Mouse (Mus musculus): ENCODE results near the gene Abl1. TPM values are rescaled to one million over a fixed set of nuclear protein-coding genes. Genes with fewer than 3 reads are reported as not detected.
A peak's percentile ranks its signal among the peaks of the same experiment; 100 is the strongest.

Abl1 gene
- polyA plus RNA-seq, 1 experiment, result 44.8 TPM

GRCm38 (mm10) chr2:31681731-31682235 is 6.4 kb upstream of the Abl1 start:
- peaks cover 13% of the 10 kb centered on the region for H3K9me3 ChIP-seq (replicated peaks; ENCODE audit: control insufficient read depth, insufficient read depth, low read length, poor library complexity, severe bottlenecking)

GRCm38 (mm10) chr2:31683666-31684065 is 4.5 kb upstream of the Abl1 start:
- Histone ChIP-seq H3K4me1 (ENCODE audit: control insufficient read depth, insufficient read depth, low read length) (peaks cover 1% of the 10 kb centered on the region), H3K4me3 (ENCODE audit: low read depth, low read length) (no peak overlapping the region), H3K27me3 (ENCODE audit: control insufficient read depth, insufficient read depth, low read length, poor library complexity, severe bottlenecking) (no peaks in the 10 kb centered on the region), H3K9me3 (replicated peaks; ENCODE audit: control insufficient read depth, insufficient read depth, low read length, poor library complexity, severe bottlenecking) (peaks cover 13% of the 10 kb centered on the region), H3K36me3 (ENCODE audit: control insufficient read depth, insufficient read depth, low read length, poor library complexity, severe bottlenecking) (peaks cover 21% of the 10 kb centered on the region), H3K9ac (ENCODE audit: low read depth, poor library complexity, severe bottlenecking) (no peak overlapping the region), H3K27ac (ENCODE audit: insufficient read depth, low read length) (no peak overlapping the region)
- no peak for TF ChIP-seq POLR2A (IDR thresholded peaks at IDR 0.05; ENCODE audit: insufficient read depth, low read length)
- TF ChIP-seq CTCF (IDR thresholded peaks at IDR 0.05; ENCODE audit: low read depth, low read length), result peak; percentile 21

More at GRCm38 (mm10) chr2:31681731-31682235, 6.4 kb upstream of the Abl1 start:
- H3K4me3 ChIP-seq (ENCODE audit: low read depth, low read length), result no peak overlapping the region
- no peak overlapping the region for H3K9ac ChIP-seq (ENCODE audit: low read depth, poor library complexity, severe bottlenecking)
- H3K27me3 ChIP-seq (ENCODE audit: control insufficient read depth, insufficient read depth, low read length, poor library complexity, severe bottlenecking), result no peaks in the 10 kb centered on the region
- no peak overlapping the region for H3K27ac ChIP-seq (ENCODE audit: insufficient read depth, low read length)
- peaks cover 38% of the 10 kb centered on the region for H3K36me3 ChIP-seq (ENCODE audit: control insufficient read depth, insufficient read depth, low read length, poor library complexity, severe bottlenecking)
- H3K4me1 ChIP-seq (ENCODE audit: control insufficient read depth, insufficient read depth, low read length), result no peaks in the 10 kb centered on the region
- TF ChIP-seq EP300 (IDR thresholded peaks at IDR 0.05; ENCODE audit: insufficient read depth, low read depth, low read length), result no peak
- no peak for TF ChIP-seq CTCF (IDR thresholded peaks at IDR 0.05; ENCODE audit: low read depth, low read length)
- no peak for TF ChIP-seq POLR2A (IDR thresholded peaks at IDR 0.05; ENCODE audit: insufficient read depth, low read length)

- peak overlapping the region; percentile 84 for H3K4me3 ChIP-seq (ENCODE audit: low read depth, low read length)
- peaks cover 1% of the 10 kb centered on the region for H3K4me1 ChIP-seq (ENCODE audit: control insufficient read depth, insufficient read depth, low read length)
- no peaks in the 10 kb centered on the region for H3K36me3 ChIP-seq (ENCODE audit: control insufficient read depth, insufficient read depth, low read length, poor library complexity, severe bottlenecking)
- TF ChIP-seq EP300 (IDR thresholded peaks at IDR 0.05; ENCODE audit: insufficient read depth, low read depth, low read length), result no peak
- no peak for TF ChIP-seq CTCF (IDR thresholded peaks at IDR 0.05; ENCODE audit: low read depth, low read length)
- TF ChIP-seq POLR2A (IDR thresholded peaks at IDR 0.05; ENCODE audit: insufficient read depth, low read length), result no peak
- no peak overlapping the region for H3K27ac ChIP-seq (ENCODE audit: insufficient read depth, low read length)
- 0 out of 2 replicates have a peak, but pooled peaks cover 2% of the 10 kb centered on the region for H3K9me3 ChIP-seq (replicated peaks; ENCODE audit: control insufficient read depth, insufficient read depth, low read length, poor library complexity, severe bottlenecking)
- peak overlapping the region; percentile 94 for H3K9ac ChIP-seq (ENCODE audit: low read depth, poor library complexity, severe bottlenecking)
- H3K27me3 ChIP-seq (ENCODE audit: control insufficient read depth, insufficient read depth, low read length, poor library complexity, severe bottlenecking), result no peaks in the 10 kb centered on the region
These were observed 869 bp downstream of the Abl1 start for GRCm38 (mm10) chr2:31689045-31689444.

- Histone ChIP-seq H3K27me3 (ENCODE audit: control insufficient read depth, insufficient read depth, low read length, poor library complexity, severe bottlenecking) (no peaks in the 10 kb centered on the region), H3K36me3 (ENCODE audit: control insufficient read depth, insufficient read depth, low read length, poor library complexity, severe bottlenecking) (no peaks in the 10 kb centered on the region), H3K4me3 (ENCODE audit: low read depth, low read length) (0 out of 2 replicates have a peak overlapping the region, but pooled peaks have one; percentile 14), H3K9ac (ENCODE audit: low read depth, poor library complexity, severe bottlenecking) (peak overlapping the region; percentile 94; the same call in 1 of the 2 replicates), H3K4me1 (ENCODE audit: control insufficient read depth, insufficient read depth, low read length) (peaks cover 1% of the 10 kb centered on the region), H3K9me3 (replicated peaks; ENCODE audit: control insufficient read depth, insufficient read depth, low read length, poor library complexity, severe bottlenecking) (0 out of 2 replicates have a peak, but pooled peaks cover 2% of the 10 kb centered on the region), H3K27ac (ENCODE audit: insufficient read depth, low read length) (no peak overlapping the region)
- TF ChIP-seq EP300 (IDR thresholded peaks at IDR 0.05; ENCODE audit: insufficient read depth, low read depth, low read length) (no peak), POLR2A (IDR thresholded peaks at IDR 0.05; ENCODE audit: insufficient read depth, low read length) (no peak), CTCF (IDR thresholded peaks at IDR 0.05; ENCODE audit: low read depth, low read length) (no peak)
These were observed 1.9 kb downstream of the Abl1 start for GRCm38 (mm10) chr2:31690063-31690462.

GRCm38 (mm10) chr2:31698209-31698608 is 10.0 kb downstream of the Abl1 start:
- Histone ChIP-seq H3K9me3 (replicated peaks; ENCODE audit: control insufficient read depth, insufficient read depth, low read length, poor library complexity, severe bottlenecking) (no peaks in the 10 kb centered on the region), H3K9ac (ENCODE audit: low read depth, poor library complexity, severe bottlenecking) (no peak overlapping the region), H3K4me1 (ENCODE audit: control insufficient read depth, insufficient read depth, low read length) (no peaks in the 10 kb centered on the region), H3K27me3 (ENCODE audit: control insufficient read depth, insufficient read depth, low read length, poor library complexity, severe bottlenecking) (no peaks in the 10 kb centered on the region), H3K4me3 (ENCODE audit: low read depth, low read length) (no peak overlapping the region), H3K27ac (ENCODE audit: insufficient read depth, low read length) (no peak overlapping the region), H3K36me3 (ENCODE audit: control insufficient read depth, insufficient read depth, low read length, poor library complexity, severe bottlenecking) (peaks cover 3% of the 10 kb centered on the region; the same call in 1 of the 2 replicates)
- TF ChIP-seq EP300 (IDR thresholded peaks at IDR 0.05; ENCODE audit: insufficient read depth, low read depth, low read length) (no peak), POLR2A (IDR thresholded peaks at IDR 0.05; ENCODE audit: insufficient read depth, low read length) (no peak), CTCF (IDR thresholded peaks at IDR 0.05; ENCODE audit: low read depth, low read length) (peak; percentile 31)

- H3K4me3 ChIP-seq (ENCODE audit: low read depth, low read length), result no peak overlapping the region
- H3K27me3 ChIP-seq (ENCODE audit: control insufficient read depth, insufficient read depth, low read length, poor library complexity, severe bottlenecking), result no peaks in the 10 kb centered on the region
- no peak overlapping the region for H3K9ac ChIP-seq (ENCODE audit: low read depth, poor library complexity, severe bottlenecking)
- no peak overlapping the region for H3K27ac ChIP-seq (ENCODE audit: insufficient read depth, low read length)
- no peak for TF ChIP-seq POLR2A (IDR thresholded peaks at IDR 0.05; ENCODE audit: insufficient read depth, low read length)
- TF ChIP-seq CTCF (IDR thresholded peaks at IDR 0.05; ENCODE audit: low read depth, low read length), result peak; percentile 63
- H3K36me3 ChIP-seq (ENCODE audit: control insufficient read depth, insufficient read depth, low read length, poor library complexity, severe bottlenecking), result peaks cover 3% of the 10 kb centered on the region; the same call in 1 of the 2 replicates
- H3K9me3 ChIP-seq (replicated peaks; ENCODE audit: control insufficient read depth, insufficient read depth, low read length, poor library complexity, severe bottlenecking), result no peaks in the 10 kb centered on the region
- H3K4me1 ChIP-seq (ENCODE audit: control insufficient read depth, insufficient read depth, low read length), result no peaks in the 10 kb centered on the region
These were observed 12.6 kb downstream of the Abl1 start for GRCm38 (mm10) chr2:31700545-31701446.

All from ES-Bruce4 (cell line).